In genomic region chr16:38702316-38702715, GRCm38 (mm10) we compare ENCODE assay signal across 12 mouse cellular contexts. TPM values are rescaled to one million over a fixed set of nuclear protein-coding genes. Genes with fewer than 3 reads are reported as not detected.
DNase-seq lines count a peak whose midpoint lies in the region; ATAC-seq lines count a peak whose summit lies in the region.
"Had no signal": no experiment of that assay in that cellular context is flagged by ENCODE, and none has a peak within 500 bp of the region (broad histone marks: within the 10 kb centered on the region; RNA-seq: fewer than 3 reads in every experiment).

No protein-coding gene starts in this region.

- peak overlapping the region; percentile 27; the same call in 1 of the 2 replicates for H3K9ac ChIP-seq in heart, embryonic 16.5 days (ENCODE audit: low read length)
- H3K9ac ChIP-seq in midbrain, embryonic 12.5 days (replicated peaks), result no peak overlapping the region
- no peak overlapping the region for H3K9ac ChIP-seq in midbrain, embryonic 15.5 days
- H3K9ac ChIP-seq in hindbrain, embryonic 14.5 days, result no peak overlapping the region

- H3K27me3 ChIP-seq in heart, embryonic 16.5 days (ENCODE audit: control insufficient read depth, insufficient read depth, low read length), result no peaks in the 10 kb centered on the region
- 0 out of 2 replicates have a peak, but pooled peaks cover 6% of the 10 kb centered on the region for H3K27me3 ChIP-seq in midbrain, embryonic 12.5 days
- H3K27me3 ChIP-seq in midbrain, embryonic 15.5 days (replicated peaks), result no peaks in the 10 kb centered on the region
- no peaks in the 10 kb centered on the region for H3K27me3 ChIP-seq in hindbrain, embryonic 14.5 days (ENCODE audit: control insufficient read depth, insufficient read depth, low read length)

- H3K4me1 ChIP-seq in heart, embryonic 16.5 days (ENCODE audit: control insufficient read depth, insufficient read depth, low read length), result peaks cover 67% of the 10 kb centered on the region
- H3K4me1 ChIP-seq in midbrain, embryonic 12.5 days, result peaks cover 13% of the 10 kb centered on the region
- peaks cover 6% of the 10 kb centered on the region; the same call in 1 of the 2 replicates for H3K4me1 ChIP-seq in midbrain, embryonic 15.5 days
- peaks cover 8% of the 10 kb centered on the region for H3K4me1 ChIP-seq in hindbrain, embryonic 14.5 days (replicated peaks; ENCODE audit: control insufficient read depth, insufficient read depth, low read length)

- WGBS in heart, embryonic 16.5 days, result 68% methylated on average over 3 of the region's 3 CpGs
- 80% methylated on average over 3 of the region's 3 CpGs for WGBS in midbrain, embryonic 12.5 days
- WGBS in midbrain, embryonic 15.5 days, result 87% methylated on average over 3 of the region's 3 CpGs
- WGBS in hindbrain, embryonic 14.5 days, result 86% methylated on average over 3 of the region's 3 CpGs

- no peak for ATAC-seq in heart, embryonic 16.5 days (replicated peaks; ENCODE audit: extremely low read depth, insufficient read depth, low FRiP score)
- peak; percentile 20; the same call in 1 of the 2 replicates for ATAC-seq in midbrain, embryonic 12.5 days (ENCODE audit: low FRiP score, low read depth)
- ATAC-seq in midbrain, embryonic 15.5 days (replicated peaks), result no peak
- ATAC-seq in hindbrain, embryonic 14.5 days (ENCODE audit: low FRiP score), result no peak

- DNase-seq in heart, postnatal 25 days (ENCODE audit: low spot score), result no peak
- no peak for DNase-seq in hindbrain, embryonic 14.5 days (ENCODE audit: low spot score)
- no peak for DNase-seq in thymus, postnatal 4 days
- no peak for DNase-seq in natural killer cell, adult 2 months (ENCODE audit: low spot score in 2 of 2)
- DNase-seq: adrenal gland, postnatal 36 days; cerebellum, adult 2 months; lung, adult 2 months; thymus, postnatal 36 days had no signal

- no peaks in the 10 kb centered on the region for H3K9me3 ChIP-seq in heart, embryonic 16.5 days (replicated peaks; ENCODE audit: control insufficient read depth, low read length)
- H3K9me3 ChIP-seq in midbrain, embryonic 12.5 days, result no peaks in the 10 kb centered on the region
- no peaks in the 10 kb centered on the region for H3K9me3 ChIP-seq in midbrain, embryonic 15.5 days
- no peaks in the 10 kb centered on the region for H3K9me3 ChIP-seq in hindbrain, embryonic 14.5 days (ENCODE audit: control insufficient read depth, low read length)

- H3K4me3 ChIP-seq in heart, embryonic 16.5 days (ENCODE audit: low read length), result no peak overlapping the region
- H3K4me3 ChIP-seq in midbrain, embryonic 12.5 days, result no peak overlapping the region
- H3K4me3 ChIP-seq in midbrain, embryonic 15.5 days, result no peak overlapping the region
- no peak overlapping the region for H3K4me3 ChIP-seq in hindbrain, embryonic 14.5 days (replicated peaks; ENCODE audit: low read length)
- H3K4me3 ChIP-seq: myocyte had no signal

- H3K36me3 ChIP-seq in heart, embryonic 16.5 days (ENCODE audit: control insufficient read depth, insufficient read depth), result no peaks in the 10 kb centered on the region; the same call in 1 of the 2 replicates
- no peaks in the 10 kb centered on the region for H3K36me3 ChIP-seq in midbrain, embryonic 12.5 days
- no peaks in the 10 kb centered on the region for H3K36me3 ChIP-seq in midbrain, embryonic 15.5 days (replicated peaks)
- no peaks in the 10 kb centered on the region for H3K36me3 ChIP-seq in hindbrain, embryonic 14.5 days (replicated peaks; ENCODE audit: control insufficient read depth, insufficient read depth)

- peak overlapping the region; percentile 53 for H3K4me2 ChIP-seq in heart, embryonic 16.5 days (ENCODE audit: low read depth, low read length)
- peak overlapping the region; percentile 29 for H3K4me2 ChIP-seq in midbrain, embryonic 12.5 days (replicated peaks)
- no peak overlapping the region for H3K4me2 ChIP-seq in midbrain, embryonic 15.5 days
- H3K4me2 ChIP-seq in hindbrain, embryonic 14.5 days (replicated peaks), result 0 out of 2 replicates have a peak overlapping the region, but pooled peaks have one; percentile 11

- intact Hi-C loops in heart, postnatal 25 days (cut with DNase I), result loop anchor here (10.0 kb wide), 1 partner anchor 68 kb away; no protein-coding TSS in a partner anchor

- peak overlapping the region; percentile 73 for H3K27ac ChIP-seq in heart, embryonic 16.5 days (ENCODE audit: low read length)
- H3K27ac ChIP-seq in midbrain, embryonic 12.5 days (replicated peaks), result peak overlapping the region; percentile 66
- no peak overlapping the region for H3K27ac ChIP-seq in midbrain, embryonic 15.5 days
- H3K27ac ChIP-seq in hindbrain, embryonic 14.5 days, result no peak overlapping the region

RNA-seq across cellular contexts. Expression of gene Arhgap31, which starts 10.8 kb away (rescaled TPM):
- 38.0 and 42.0 TPM in 2 replicates for polyA plus RNA-seq in heart, embryonic 16.5 days (2015; fragmentation: Nextera tagmentation; extraction: Ambion mirVana)
- 10 to 100 TPM; 34.8 to 48.2 TPM for total RNA-seq in heart, postnatal 25 days (2021)
- 10.5 and 11.8 TPM in 2 replicates for polyA plus RNA-seq in midbrain, embryonic 12.5 days (2016; fragmentation: Nextera tagmentation; extraction: Ambion mirVana)
- polyA plus RNA-seq in midbrain, embryonic 15.5 days (2015; fragmentation: Nextera tagmentation; extraction: Ambion mirVana), result 5.8 and 6.1 TPM in 2 replicates
- 5.6 and 7.8 TPM in 2 replicates for polyA plus RNA-seq in hindbrain, embryonic 14.5 days (2014; fragmentation: Nextera tagmentation; extraction: Ambion mirVana)

RNA-seq across cellular contexts. Expression of gene B4galt4, which starts 39.7 kb away (rescaled TPM):
- 22.5 and 22.8 TPM in 2 replicates for polyA plus RNA-seq in heart, embryonic 16.5 days (2015; fragmentation: Nextera tagmentation; extraction: Ambion mirVana)
- 10 to 100 TPM in 1 of 2 experiments, 1 to 10 TPM in 1; 9.2 to 11.0 TPM for total RNA-seq in heart, postnatal 25 days (2021)
- polyA plus RNA-seq in midbrain, embryonic 12.5 days (2016; fragmentation: Nextera tagmentation; extraction: Ambion mirVana), result 24.6 and 24.7 TPM in 2 replicates
- polyA plus RNA-seq in midbrain, embryonic 15.5 days (2015; fragmentation: Nextera tagmentation; extraction: Ambion mirVana), result 30.0 and 33.4 TPM in 2 replicates
- 40.0 and 41.7 TPM in 2 replicates for polyA plus RNA-seq in hindbrain, embryonic 14.5 days (2014; fragmentation: Nextera tagmentation; extraction: Ambion mirVana)

Comparison
In these comparisons a context has a peak if more than half of its experiments do, and no peak if none do; other contexts are left out.
1. H3K27ac ChIP-seq: peak in heart, embryonic 16.5 days (single experiment) and midbrain, embryonic 12.5 days (single experiment); none in midbrain, embryonic 15.5 days (single experiment) and hindbrain, embryonic 14.5 days (single experiment).